Mouse (Mus musculus): ENCODE measurements around the gene Eras.
A peak's percentile ranks its signal among the peaks of the same experiment; 100 is the strongest.
"Not testable (repeated sequence)": the region's sequence is repeated elsewhere in the genome, so short reads cannot be mapped to it uniquely, and the experiment has no call there.

The Eras gene

DNA sequence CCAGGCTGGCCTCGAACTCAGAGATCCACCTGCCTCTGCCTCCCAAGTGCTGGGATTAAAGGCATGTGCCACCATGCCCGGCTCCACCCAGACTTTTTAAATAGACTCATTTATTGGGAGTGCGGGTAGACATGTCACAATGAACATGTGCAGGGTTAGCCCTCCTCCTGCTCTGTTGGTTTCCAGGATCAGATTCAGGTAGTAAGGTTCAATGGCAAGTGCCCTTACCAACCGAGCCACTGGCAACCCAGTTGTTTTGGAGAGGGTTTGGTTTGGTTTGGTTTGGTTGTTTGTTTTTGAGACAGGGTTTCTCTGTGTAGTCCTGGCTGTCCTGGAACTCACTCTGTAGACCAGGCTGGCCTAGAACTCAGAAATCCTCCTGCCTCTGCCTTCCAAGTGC is 19.2 kb downstream of the Eras start, which contains the start of gene Gm10490:
Gene Gm10490 (plus strand): TSS at position 301 of the 400 bp plus-strand sequence.
- DNase-seq, result not testable (repeated sequence)

DNA sequence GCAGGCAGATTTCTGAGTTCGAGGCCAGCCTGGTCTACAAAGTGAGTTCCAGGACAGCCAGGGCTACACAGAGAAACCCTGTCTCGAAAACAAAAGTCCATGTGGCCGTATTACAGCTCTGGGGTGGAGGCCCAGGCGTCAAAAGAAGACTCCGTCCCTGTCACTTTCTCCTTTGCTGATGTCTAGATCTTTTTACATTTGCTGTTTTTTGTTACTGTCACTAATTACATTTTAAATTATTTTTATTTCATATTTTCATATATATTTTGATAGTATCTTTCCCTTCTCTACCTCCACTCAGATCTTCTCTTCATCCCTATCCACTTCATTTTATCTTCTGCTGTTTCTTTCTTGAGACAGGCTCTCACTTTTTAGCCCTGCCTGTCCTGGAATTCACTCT is 20.7 kb downstream of the Eras start, which contains the start of gene Gm10491:
Gene Gm10491 (minus strand): TSS at position 101 of the 400 bp plus-strand sequence.
- no peak for DNase-seq

DNA sequence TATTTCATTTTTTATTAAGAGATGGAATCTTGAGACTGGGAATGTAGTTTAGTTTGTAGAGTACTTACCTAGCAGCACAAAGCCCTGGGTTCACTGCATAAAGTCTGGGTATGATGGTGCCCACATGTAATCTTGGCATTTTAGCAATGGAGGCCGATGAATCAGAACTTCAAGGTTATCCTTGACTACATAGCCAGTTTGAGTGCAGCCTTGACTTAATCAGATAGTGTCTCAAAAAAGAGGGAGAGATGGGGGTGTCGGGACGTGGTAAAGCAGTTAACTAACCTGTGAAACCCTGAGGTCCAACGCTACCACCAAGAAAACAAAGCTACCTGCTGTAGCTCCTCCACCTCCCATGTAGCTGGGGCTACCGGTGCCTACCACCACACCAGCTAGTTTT is 24.0 kb downstream of the Eras start:
- DNase-seq, result no peak

DNA sequence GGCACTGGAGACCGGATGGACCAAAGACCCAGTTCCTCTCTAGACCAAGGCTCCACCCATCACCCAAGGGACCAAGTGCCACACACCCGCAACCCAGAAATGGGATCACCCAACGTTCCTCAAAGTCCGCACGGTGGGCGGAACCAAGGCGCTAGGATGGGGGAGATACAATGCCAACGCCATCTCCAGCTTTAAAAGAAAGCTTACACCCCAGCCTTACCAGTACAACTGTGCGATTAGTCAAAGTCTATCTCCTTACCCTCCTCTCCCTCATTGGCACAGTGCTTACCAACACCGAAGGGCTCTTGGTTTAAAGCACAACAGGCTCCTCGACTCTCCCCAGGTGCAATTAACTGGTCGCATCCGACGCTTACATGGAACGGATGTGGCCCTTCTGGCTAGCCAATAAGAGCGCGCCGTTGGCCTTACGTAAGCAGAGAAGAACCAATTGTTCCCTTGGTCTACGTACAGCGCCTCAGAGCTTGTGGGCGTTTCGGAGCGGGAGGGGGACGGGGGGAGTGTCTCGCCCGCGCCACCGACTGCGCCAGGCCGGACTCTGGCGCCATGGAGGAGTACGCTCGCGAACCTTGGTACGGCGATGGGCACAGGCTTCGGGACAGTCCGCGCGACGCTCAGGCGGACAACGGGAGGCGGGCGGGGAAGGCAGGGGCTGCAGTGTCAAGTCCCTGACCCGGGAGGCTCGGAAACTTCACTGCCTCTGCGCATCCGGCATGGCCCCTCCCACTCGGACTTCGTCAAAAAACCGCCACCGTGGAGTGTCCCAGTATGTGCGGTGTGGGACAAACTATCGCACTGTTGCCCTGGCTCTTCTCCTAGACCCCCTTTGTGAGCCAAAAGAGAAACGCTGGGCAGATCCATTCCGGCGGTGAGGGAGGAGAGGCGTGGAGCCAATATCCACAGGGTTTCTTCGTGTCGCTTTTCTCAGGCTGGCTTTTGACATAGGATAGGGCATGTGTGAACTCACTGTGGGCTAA is 29.2 kb downstream of the Eras start, which contains the start of the genes Pqbp1 and Timm17b:
Gene Pqbp1 (minus strand): TSS at position 390 of the 995 bp plus-strand sequence.
Gene Timm17b (plus strand): TSS at position 478 of the 995 bp plus-strand sequence.
- DNase-seq, result peak; percentile 92

GRCm38 (mm10) chrX:7898211-7898610 is 30.2 kb downstream of the Eras start:
- no peak for DNase-seq

- DNase-seq, result peak; percentile 87
These were observed 44.4 kb downstream of the Eras start, which contains the start of gene Slc35a2 for GRCm38 (mm10) chrX:7883841-7884567. Slc35a2 (plus strand) TSS chrX:7884028.

DNA sequence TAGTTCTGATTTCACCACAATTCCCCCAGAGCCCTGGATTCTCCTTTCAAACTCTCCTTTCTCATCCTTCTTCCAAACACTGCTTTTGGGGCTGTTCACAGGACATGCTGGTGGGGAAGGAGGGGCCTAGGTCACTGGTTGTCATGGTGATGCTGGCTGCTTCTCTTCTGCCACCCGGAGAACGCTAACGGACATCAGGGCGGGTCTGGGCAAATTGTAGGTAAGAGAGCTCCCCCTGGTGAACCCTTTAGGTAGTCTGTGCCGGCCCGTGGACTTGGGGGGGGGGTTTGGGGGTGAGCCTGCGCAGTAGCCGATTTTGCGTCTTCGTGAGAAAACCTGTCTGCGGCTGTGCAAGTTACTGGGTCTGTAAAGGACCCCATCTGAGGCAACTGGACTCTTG is 48.6 kb downstream of the Eras start:
- DNase-seq, result peak; percentile 69

DNA sequence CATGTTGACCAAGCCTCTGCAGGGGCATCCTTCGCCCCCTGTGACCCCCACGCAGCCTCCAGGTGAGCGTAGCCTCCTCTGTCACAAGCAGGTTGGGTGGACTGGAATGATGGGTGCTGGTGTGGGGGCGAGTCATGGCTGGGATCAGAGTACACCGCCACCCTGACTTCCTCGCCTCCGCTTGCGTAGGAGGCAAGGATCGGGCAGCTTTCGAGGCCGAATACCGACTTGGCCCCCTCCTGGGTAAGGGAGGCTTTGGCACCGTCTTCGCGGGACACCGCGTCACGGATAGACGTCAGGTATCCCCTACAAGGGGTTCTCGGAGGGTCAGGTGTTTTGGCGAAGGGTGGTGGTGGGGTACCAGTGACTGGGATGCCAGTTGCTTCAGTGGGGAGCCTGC is 49.9 kb downstream of the Eras start:
- no peak for DNase-seq

GRCm38 (mm10) chrX:7878007-7878419 is 50.4 kb downstream of the Eras start, which contains the start of gene Pim2:
Pim2 (plus strand) TSS chrX:7878262.
- DNase-seq, result peak; percentile 85

Data from kidney, postnatal 10 days (tissue).